Mouse (Mus musculus) CH12.LX (cell line): ENCODE results near the gene Hsd17b1. TPM values are rescaled to one million over a fixed set of nuclear protein-coding genes. Genes with fewer than 3 reads are reported as not detected.

Experiments
- DNase-seq: peaks from one replicate; pipeline ENCODE4 v3.0.0-alpha.2; 2013; ENCODE audit errors: extremely low read depth
- H3K27ac ChIP-seq: 2 replicates; pipeline ENCODE4 v1.5.1; 2012; ENCODE audit warnings: low read depth, mild to moderate bottlenecking, control low read depth, moderate library complexity; ENCODE audit not compliant: insufficient read depth
- H3K27me3 ChIP-seq: replicated peaks from 2 replicates; pipeline ENCODE3; 2012; ENCODE audit warnings: inconsistent platforms
- H3K36me3 ChIP-seq, 2 experiments: replicated peaks in 1 of 2; 2 replicates each; pipeline versions ENCODE3 to v1.6.1; 2012; ENCODE audit warnings: inconsistent platforms in 1 of 2, low read length in 1 of 2, mild to moderate bottlenecking in 1 of 2, mixed read lengths in 1 of 2, moderate library complexity in 1 of 2; ENCODE audit not compliant: control insufficient read depth in 1 of 2, insufficient read depth in 1 of 2
- H3K4me1 ChIP-seq, 2 experiments: 2 replicates each; pipeline ENCODE4 v1.6.1; 2012; ENCODE audit warnings: inconsistent platforms in 1 of 2, moderate library complexity in 1 of 2; ENCODE audit not compliant: insufficient read depth in 2 of 2, control insufficient read depth in 1 of 2
- H3K4me2 ChIP-seq: 2 replicates; pipeline ENCODE4 v1.6.1; 2012; ENCODE audit warnings: low read depth, mild to moderate bottlenecking, control low read depth; ENCODE audit not compliant: poor library complexity, insufficient read depth, severe bottlenecking
- H3K4me3 ChIP-seq, 3 experiments: fragments of 150-350 bp in 1 of 3; sonication (generic) in 1 of 3; replicated peaks in 1 of 3; 2 replicates each; pipeline versions ENCODE3 to v1.5.1; 2011 to 2012; ENCODE audit warnings: low read depth in 2 of 3, low read length in 2 of 3, mild to moderate bottlenecking in 2 of 3, moderate library complexity in 2 of 3, control low read depth in 1 of 3, improper control_type of control experiment in 1 of 3, inconsistent platforms in 1 of 3, mixed read lengths in 1 of 3; ENCODE audit not compliant: poor library complexity in 1 of 3
- H3K79me2 ChIP-seq: replicated peaks from 2 replicates; pipeline ENCODE4 v1.6.1; 2012; ENCODE audit warnings: mild to moderate bottlenecking, moderate library complexity; ENCODE audit not compliant: control insufficient read depth, poor library complexity, insufficient read depth, severe bottlenecking; ENCODE audit errors: extremely low read depth
- H3K9ac ChIP-seq: 2 replicates; pipeline ENCODE4 v1.6.1; 2012; ENCODE audit warnings: low read depth, mild to moderate bottlenecking, control low read depth, moderate library complexity; ENCODE audit not compliant: insufficient read depth
- H3K9me3 ChIP-seq: replicated peaks from 2 replicates; pipeline ENCODE3; 2012; ENCODE audit warnings: low read length, inconsistent platforms, mixed read lengths
- BHLHE40 ChIP-seq: IDR thresholded peaks from 2 replicates; pipeline ENCODE4 v1.6.1; 2011; ENCODE audit warnings: mild to moderate bottlenecking, low read depth, low read length, improper control_type of control experiment
- CTCF ChIP-seq, 2 experiments: IDR thresholded peaks in 1 of 2; conservative IDR thresholded peaks in 1 of 2; 2 replicates each; pipeline ENCODE4 v1.5.1; 2011 to 2012; ENCODE audit warnings: low read depth in 2 of 2, low read length in 2 of 2, improper control_type of control experiment in 1 of 2, inconsistent platforms in 1 of 2, mild to moderate bottlenecking in 1 of 2, moderate library complexity in 1 of 2
- E2F4 ChIP-seq: IDR thresholded peaks from 2 replicates; pipeline ENCODE4 v1.6.1; 2011; ENCODE audit warnings: low read depth, low read length, improper control_type of control experiment; ENCODE audit not compliant: insufficient replicate concordance
- GABPA ChIP-seq: IDR thresholded peaks from 2 replicates; pipeline ENCODE4 v1.6.1; 2012; ENCODE audit warnings: low read depth, low read length, improper control_type of control experiment, inconsistent platforms; ENCODE audit not compliant: insufficient replicate concordance
- HCFC1 ChIP-seq: IDR thresholded peaks from 2 replicates; pipeline ENCODE4 v1.6.1; 2012; ENCODE audit warnings: low read depth, mild to moderate bottlenecking, inconsistent platforms, low read length, improper control_type of control experiment
- JUND ChIP-seq: conservative IDR thresholded peaks from 2 replicates; pipeline ENCODE4 v1.6.1; 2011; ENCODE audit warnings: low read depth, low read length, improper control_type of control experiment
- MAFK ChIP-seq: IDR thresholded peaks from 2 replicates; pipeline ENCODE4 v1.6.1; 2011; ENCODE audit warnings: low read length, improper control_type of control experiment; ENCODE audit not compliant: insufficient replicate concordance
- MAZ ChIP-seq: IDR thresholded peaks from 2 replicates; pipeline ENCODE4 v1.6.1; 2012; ENCODE audit warnings: low read depth, mild to moderate bottlenecking, inconsistent platforms, low read length, improper control_type of control experiment, moderate library complexity
- MXI1 ChIP-seq: IDR thresholded peaks from 2 replicates; pipeline ENCODE4 v1.6.1; 2011; ENCODE audit warnings: mild to moderate bottlenecking, low read depth, low read length, improper control_type of control experiment
- POLR2AphosphoS2 ChIP-seq: IDR thresholded peaks from 2 replicates; pipeline ENCODE4 v1.6.1; 2011; ENCODE audit warnings: low read depth, low read length, improper control_type of control experiment
- SMC3 ChIP-seq: IDR thresholded peaks from 2 replicates; pipeline ENCODE4 v1.6.1; 2011; ENCODE audit warnings: low read depth, low read length, improper control_type of control experiment
- UBTF ChIP-seq: IDR thresholded peaks from 2 replicates; pipeline ENCODE4 v1.6.1; 2012; ENCODE audit warnings: low read depth, mild to moderate bottlenecking, inconsistent platforms, low read length, improper control_type of control experiment, moderate library complexity
- USF2 ChIP-seq: conservative IDR thresholded peaks from 2 replicates; pipeline ENCODE4 v1.6.1; 2011; ENCODE audit warnings: low read depth, low read length, improper control_type of control experiment
- dilution Hi-C: fragments of 300-500 bp; cut with MboI; formaldehyde crosslinking; loops from 2 replicates; pipeline ENCODE4 v1.14.3; 2020; ENCODE audit warnings: low sequenced_read_pairs; ENCODE audit not compliant: extremely low pct_unique_long_range_greater_than_20kb, extremely low pct_ligation_motif_present
- in situ Hi-C: fragments of 300-500 bp; cut with MboI; formaldehyde crosslinking; loops from 3 replicates; pipeline ENCODE4 v1.14.3; 2019; ENCODE audit warnings: low sequenced_read_pairs, low pct_ligation_motif_present, low pct_unique_long_range_greater_than_20kb, mixed read lengths
- polyA plus RNA-seq: library from polyadenylated mRNA; unstranded; fragments of >175 nt; gene quantifications from 2 replicates; pipeline ENCODE4 v1.2.1, GENCODE M21; 2012; ENCODE audit warnings: low read depth; ENCODE audit not compliant: insufficient read length
- total RNA-seq, 2 experiments: library from RNA; depleted of rRNA; stranded (reverse); fragments of 300-350 nt in 1 of 2; fragments of >200 nt in 1 of 2; gene quantifications; 2 replicates each; pipeline ENCODE4 v1.2.3; 2012 to 2014

Gene Hsd17b1
- total and polyA plus RNA-seq, 3 experiments = 0.17 to 0.81 TPM; not detected in 1

DNA sequence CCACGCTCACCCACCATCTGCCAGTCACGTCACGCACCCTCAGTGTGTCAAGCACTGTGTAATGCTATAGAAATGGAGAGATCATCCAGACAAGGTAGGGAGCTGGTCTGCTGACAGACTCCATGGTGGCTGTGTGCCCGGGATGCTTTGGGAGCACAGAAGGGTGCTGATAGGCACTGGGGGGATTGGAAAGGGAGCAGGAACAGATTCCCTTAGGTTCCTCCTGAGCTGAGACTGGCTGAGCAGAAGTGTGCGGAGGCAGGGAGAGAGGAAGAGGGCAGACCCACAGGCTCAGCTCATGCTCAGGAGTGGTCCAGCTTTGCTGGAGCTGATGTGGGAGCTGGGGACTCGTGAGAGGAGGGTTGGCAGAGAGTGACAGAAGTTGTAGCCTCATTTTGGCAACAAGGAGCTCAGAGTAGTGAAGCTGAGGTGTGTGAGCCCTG lies 27.1 kb upstream of the Hsd17b1 start:
- no peaks in the 10 kb centered on the region for H3K4me1 ChIP-seq
- peaks cover 89 to 99% of the 10 kb centered on the region in 2 experiments for H3K36me3 ChIP-seq
- in situ Hi-C loops = no loop called here
- dilution Hi-C loops = no loop called here
- H3K4me3 ChIP-seq = no peak overlapping the region
- H3K79me2 ChIP-seq = no peaks in the 10 kb centered on the region
- H3K9me3 ChIP-seq = peaks cover 12% of the 10 kb centered on the region
- no peak overlapping the region for H3K27ac ChIP-seq
- no peak overlapping the region for H3K4me2 ChIP-seq
- no peak for DNase-seq
- TF ChIP-seq GABPA (no peak), UBTF (no peak), MXI1 (no peak), BHLHE40 (no peak), POLR2AphosphoS2 (no peak), HCFC1 (no peak), USF2 (no peak)
- TF ChIP-seq, all 38 proteins: peak for 0
- H3K9ac ChIP-seq = no peak overlapping the region
- no peaks in the 10 kb centered on the region for H3K27me3 ChIP-seq

DNA sequence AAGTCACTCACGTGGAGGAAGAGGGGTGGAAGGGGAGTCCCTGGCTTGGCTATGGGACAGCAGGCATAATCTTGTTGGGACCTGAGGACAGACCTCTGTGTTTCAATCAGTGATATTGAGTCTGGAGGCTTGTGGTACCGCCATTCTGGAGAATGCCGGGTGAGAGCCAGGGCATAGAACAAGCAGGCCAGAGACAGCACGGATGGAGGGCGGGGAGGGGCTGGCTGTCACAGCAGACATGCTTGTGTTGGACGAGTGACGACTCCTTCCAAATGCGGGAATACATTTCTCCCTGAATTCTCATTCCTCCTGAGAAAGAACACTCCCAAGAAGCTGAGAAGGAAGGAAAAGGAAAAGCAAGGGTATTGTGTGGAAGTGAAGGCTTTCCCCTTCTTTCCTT lies 26.6 kb upstream of the Hsd17b1 start:
- TF ChIP-seq MAFK = no peak
- no peak for TF ChIP-seq E2F4
- no peak for TF ChIP-seq MAZ
- no peak for TF ChIP-seq SMC3
- TF ChIP-seq USF2 = no peak
- no peak for TF ChIP-seq JUND
- peaks cover 89 to 99% of the 10 kb centered on the region in 2 experiments for H3K36me3 ChIP-seq
- peaks cover 12% of the 10 kb centered on the region for H3K9me3 ChIP-seq
- no peak overlapping the region for H3K4me2 ChIP-seq
- H3K27me3 ChIP-seq = no peaks in the 10 kb centered on the region
- dilution Hi-C loops = no loop called here
- no peak for DNase-seq
- in situ Hi-C loops = no loop called here
- H3K4me1 ChIP-seq = no peaks in the 10 kb centered on the region
- H3K9ac ChIP-seq = no peak overlapping the region
- H3K27ac ChIP-seq = no peak overlapping the region
- no peaks in the 10 kb centered on the region for H3K79me2 ChIP-seq
- H3K4me3 ChIP-seq = no peak overlapping the region

DNA sequence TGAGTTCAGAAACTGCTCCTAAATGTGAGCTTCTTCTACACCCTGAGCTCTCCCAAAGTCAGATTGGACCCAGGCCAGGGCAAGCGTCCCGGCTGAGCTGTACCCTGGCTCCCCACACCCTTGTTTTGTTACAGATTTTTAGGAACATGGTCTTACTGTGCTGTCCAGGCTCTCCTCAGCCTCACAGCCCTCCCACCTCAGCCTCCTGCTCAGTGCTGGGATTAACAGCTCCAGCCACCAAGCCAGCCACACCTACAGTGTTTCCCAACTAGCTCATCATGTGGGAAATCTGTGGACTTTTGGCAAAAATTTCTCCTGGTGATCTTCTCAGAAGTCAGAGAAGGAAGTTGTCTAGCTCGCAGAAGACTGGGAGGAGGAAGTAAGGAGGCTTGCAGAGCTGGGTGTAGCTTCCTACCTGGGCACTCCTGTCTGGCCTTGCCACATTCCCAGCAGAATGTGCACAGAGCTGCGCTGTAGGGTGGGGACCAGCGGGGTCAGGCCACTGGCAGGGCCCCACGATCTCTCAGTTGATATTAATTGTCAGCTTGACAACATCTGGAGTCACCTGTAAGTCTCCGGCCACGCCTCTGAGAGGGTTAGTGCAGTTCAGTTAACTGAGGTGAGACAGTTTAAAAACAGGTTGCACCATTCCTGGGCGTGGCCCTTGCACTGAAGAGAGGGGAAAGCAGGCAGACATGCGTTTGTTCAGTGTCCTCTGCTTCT lies 25.3 kb upstream of the Hsd17b1 start:
- in situ Hi-C loops = no loop called here

More for the DNA sequence above, 25.3 kb upstream of the Hsd17b1 start:
- dilution Hi-C loops = no loop called here
- Histone ChIP-seq H3K9ac (no peak overlapping the region), H3K4me1 (no peaks in the 10 kb centered on the region), H3K27ac (no peak overlapping the region), H3K9me3 (peaks cover 12% of the 10 kb centered on the region), H3K4me3 (no peak overlapping the region), H3K36me3 (peaks cover 88 to 99% of the 10 kb centered on the region in 2 experiments), H3K79me2 (no peaks in the 10 kb centered on the region), H3K27me3 (no peaks in the 10 kb centered on the region), H3K4me2 (no peak overlapping the region)
- no peak for DNase-seq
- TF ChIP-seq E2F4 (no peak), CTCF (conservative IDR thresholded peaks at IDR 0.05 in 1 of 2, IDR thresholded peaks at IDR 0.05 in 1 of 2; ENCODE audit: low read depth in 2 of 2, low read length in 2 of 2) (no peak)
